Mouse (Mus musculus): ENCODE measurements around the gene Pfn5. TPM values are rescaled to one million over a fixed set of nuclear protein-coding genes. Genes with fewer than 3 reads are reported as not detected.
"Not testable (repeated sequence)": the region's sequence is repeated elsewhere in the genome, so short reads cannot be mapped to it uniquely, and the experiment has no call there.

Gene Pfn5
- not detected in 2 replicates for polyA plus RNA-seq (2012; rRNA removed)

DNA sequence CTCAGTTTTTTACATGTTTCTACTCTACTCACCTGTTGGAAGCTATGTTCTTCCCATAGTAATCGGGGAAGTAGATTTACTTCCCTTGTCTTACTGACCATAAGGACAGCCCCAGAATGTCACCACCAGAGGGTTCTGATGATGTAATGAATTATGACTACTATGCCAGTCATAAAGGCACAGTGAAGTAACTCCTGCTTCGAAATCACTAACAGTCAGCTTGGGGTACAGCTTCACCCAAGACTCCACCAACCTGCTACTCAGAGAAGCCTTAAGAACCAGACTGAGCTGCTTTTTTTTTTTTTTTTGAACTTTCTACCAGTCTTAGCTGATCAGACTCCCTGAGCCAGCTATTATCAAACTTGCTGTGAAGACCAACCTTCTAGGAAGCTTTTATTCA lies at the start of gene Pfn5, which contains the start of gene Asb12:
Gene Pfn5 (plus strand): TSS at position 218 of the 400 bp plus-strand sequence.
Gene Asb12 (minus strand): TSS at position 101 of the 400 bp plus-strand sequence.
- H3K4me3 ChIP-seq (replicated peaks; ENCODE audit: extremely low read depth, low read depth, low read length) = no peak within 1 kb of the TSS
- WGBS = 78% methylated on average over 2 of the region's 2 CpGs
- no peak for DNase-seq
- TF ChIP-seq CTCF (IDR thresholded peaks at IDR 0.05; ENCODE audit: insufficient read depth, low read length) = no peak
- no peak for TF ChIP-seq POLR2A (IDR thresholded peaks at IDR 0.05; ENCODE audit: borderline replicate concordance, extremely low read depth, low read depth, low read length)
- no peaks in the 10 kb centered on the region for H3K4me1 ChIP-seq (ENCODE audit: control insufficient read depth, insufficient read depth, low read length)

DNA sequence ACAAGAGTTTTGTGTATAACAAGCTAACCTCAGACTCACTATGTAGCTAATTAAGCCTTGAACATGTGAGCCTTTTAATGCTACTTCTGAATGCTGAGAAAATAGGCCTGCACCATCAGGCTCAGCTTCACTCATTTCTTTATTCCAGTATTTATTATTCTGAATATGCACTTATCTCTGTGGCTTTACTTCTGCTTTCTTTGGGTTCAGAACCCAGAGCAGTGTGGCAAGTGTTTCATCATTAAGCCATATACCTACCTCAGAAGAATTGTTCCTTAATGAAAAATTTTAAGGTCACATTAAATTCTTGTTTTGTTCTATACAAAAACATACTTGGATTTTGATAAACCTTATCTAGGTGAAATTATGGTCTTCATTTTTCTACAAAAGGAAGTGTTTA lies 34.0 kb upstream of the Pfn5 start:
- TF ChIP-seq CTCF (IDR thresholded peaks at IDR 0.05; ENCODE audit: insufficient read depth, low read length) = no peak
- no peak for TF ChIP-seq POLR2A (IDR thresholded peaks at IDR 0.05; ENCODE audit: borderline replicate concordance, extremely low read depth, low read depth, low read length)
- no peaks in the 10 kb centered on the region for H3K4me1 ChIP-seq (ENCODE audit: control insufficient read depth, insufficient read depth, low read length)
- no peak for DNase-seq

DNA sequence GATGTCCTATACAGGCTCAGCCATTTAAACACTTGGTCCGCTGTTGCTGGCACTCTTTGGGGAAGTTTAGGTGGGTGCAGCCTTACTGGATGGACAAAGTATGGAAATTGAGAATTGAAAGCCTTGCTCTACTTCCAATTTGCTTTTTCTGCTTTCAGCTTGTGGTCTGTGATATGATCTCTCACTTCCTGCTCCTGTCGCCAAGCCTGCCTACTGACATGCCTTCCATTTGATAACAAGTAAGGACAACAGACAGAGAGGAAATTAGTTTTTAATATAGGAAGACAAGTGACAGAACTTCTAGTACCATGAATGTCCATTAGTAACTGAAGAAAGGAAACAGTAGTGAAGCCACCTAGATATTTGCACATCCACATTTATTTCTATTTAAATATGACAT lies 32.7 kb upstream of the Pfn5 start:
- WGBS = 67% methylated on average over 2 of the region's 2 CpGs
- Histone ChIP-seq H3K4me3 (replicated peaks; ENCODE audit: extremely low read depth, low read depth, low read length) (no peak overlapping the region), H3K4me1 (ENCODE audit: control insufficient read depth, insufficient read depth, low read length) (no peaks in the 10 kb centered on the region)
- TF ChIP-seq POLR2A (IDR thresholded peaks at IDR 0.05; ENCODE audit: borderline replicate concordance, extremely low read depth, low read depth, low read length) (no peak), CTCF (IDR thresholded peaks at IDR 0.05; ENCODE audit: insufficient read depth, low read length) (no peak)
- DNase-seq = no peak

More for the DNA sequence above, 34.0 kb upstream of the Pfn5 start:
- no peak overlapping the region for H3K4me3 ChIP-seq (replicated peaks; ENCODE audit: extremely low read depth, low read depth, low read length)

DNA sequence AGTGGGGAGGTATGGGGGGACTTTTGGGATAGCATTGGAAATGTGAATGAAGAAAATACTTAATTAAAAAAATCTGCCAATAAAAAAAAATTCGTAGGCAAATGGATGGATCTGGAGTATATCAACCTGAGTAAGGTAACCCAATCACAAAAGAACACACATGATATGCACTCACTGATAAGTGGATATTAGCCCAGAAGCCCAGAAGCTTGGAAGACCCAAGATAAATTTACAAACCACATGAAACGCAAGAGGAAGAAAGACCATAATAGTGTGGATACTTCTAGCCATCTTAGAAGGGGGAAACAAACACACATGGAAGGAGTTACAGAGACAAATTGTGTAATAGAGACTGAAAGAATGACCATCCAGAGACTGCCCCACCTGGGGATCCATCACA lies 22.4 kb upstream of the Pfn5 start:
- H3K4me1 ChIP-seq (ENCODE audit: control insufficient read depth, insufficient read depth, low read length); H3K4me3 ChIP-seq (replicated peaks; ENCODE audit: extremely low read depth, low read depth, low read length); DNase-seq: not testable (repeated sequence)
- WGBS = 91% methylated on average over 2 of the region's 2 CpGs

DNA sequence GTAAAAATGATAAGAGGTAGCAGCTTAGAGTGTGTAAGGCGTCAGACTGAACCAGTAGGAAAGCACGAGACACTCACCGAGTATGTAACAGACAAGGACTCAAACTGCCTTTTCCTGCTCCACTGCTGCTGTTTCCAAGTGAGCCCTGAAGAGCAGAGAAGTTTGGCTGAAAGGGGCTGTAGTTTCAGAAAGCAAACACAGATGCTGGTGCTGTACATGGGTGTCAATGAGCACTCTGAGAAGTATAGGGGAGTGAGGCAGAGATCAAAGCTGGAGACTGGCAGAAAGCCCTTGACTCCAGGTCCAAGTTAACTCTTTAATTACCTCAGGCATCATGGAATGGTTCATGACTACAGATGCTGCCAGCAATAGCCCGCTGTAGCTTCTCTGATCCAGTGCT lies 3.6 kb upstream of the Pfn5 start:
- WGBS = 59% methylated on average over 4 of the region's 4 CpGs
- TF ChIP-seq POLR2A (IDR thresholded peaks at IDR 0.05; ENCODE audit: borderline replicate concordance, extremely low read depth, low read depth, low read length) = no peak
- no peak for TF ChIP-seq CTCF (IDR thresholded peaks at IDR 0.05; ENCODE audit: insufficient read depth, low read length)
- no peak for DNase-seq
- H3K4me1 ChIP-seq (ENCODE audit: control insufficient read depth, insufficient read depth, low read length) = no peaks in the 10 kb centered on the region
- no peak overlapping the region for H3K4me3 ChIP-seq (replicated peaks; ENCODE audit: extremely low read depth, low read depth, low read length)

DNA sequence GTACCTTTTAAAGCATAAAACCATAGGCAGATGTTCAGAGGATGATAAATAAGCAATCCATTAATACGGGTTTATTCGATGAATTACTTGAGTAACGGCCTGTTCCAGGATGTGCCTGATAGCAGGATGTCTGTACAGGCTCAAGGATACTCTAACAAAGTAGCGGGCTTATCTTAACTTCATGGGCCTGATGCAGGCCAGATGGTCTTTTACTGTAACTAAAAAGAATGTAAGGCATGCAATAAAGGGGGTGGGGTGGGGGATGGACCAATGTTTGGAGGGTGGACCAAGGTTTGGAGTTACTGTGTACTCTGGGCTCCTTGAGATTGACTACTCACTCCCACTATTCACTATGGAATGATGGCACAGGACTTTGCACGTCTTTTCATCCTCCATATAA lies 42.7 kb downstream of the Pfn5 start:
- DNase-seq = no peak
- no peaks in the 10 kb centered on the region for H3K4me1 ChIP-seq (ENCODE audit: control insufficient read depth, insufficient read depth, low read length)

More for the DNA sequence above, 42.7 kb downstream of the Pfn5 start:
- WGBS = 63% methylated on average over 5 of the region's 5 CpGs
- no peak for TF ChIP-seq CTCF (IDR thresholded peaks at IDR 0.05; ENCODE audit: insufficient read depth, low read length)
- TF ChIP-seq POLR2A (IDR thresholded peaks at IDR 0.05; ENCODE audit: borderline replicate concordance, extremely low read depth, low read depth, low read length) = no peak
- no peak overlapping the region for H3K4me3 ChIP-seq (replicated peaks; ENCODE audit: extremely low read depth, low read depth, low read length)

Other genes with a start within 250 kb of the Pfn5 start
- gene Amer1, start 113.2 kb upstream of the Pfn5 start, polyA plus RNA-seq (2012; rRNA removed) = 2.6 and 4.1 TPM in 2 replicates
- gene Asb12, start 117 bp upstream of the Pfn5 start, polyA plus RNA-seq (2012; rRNA removed) = 0.26 and 1.6 TPM in 2 replicates
- gene Zc4h2, start 100.4 kb downstream of the Pfn5 start, polyA plus RNA-seq (2012; rRNA removed) = 1.2 and 2.7 TPM in 2 replicates
- 0.60 and 0.87 TPM in 2 replicates for gene Zc3h12b, start 153.6 kb downstream of the Pfn5 start, polyA plus RNA-seq (2012; rRNA removed)

Measured in lung, adult 2 months (tissue).